Mouse (Mus musculus) lung, adult 2 months (tissue): Measurements from ENCODE around the gene Ddx5. TPM values are rescaled to one million over a fixed set of nuclear protein-coding genes. Genes with fewer than 3 reads are reported as not detected.
"Not testable (repeated sequence)": the region's sequence is repeated elsewhere in the genome, so short reads cannot be mapped to it uniquely, and the experiment has no call there.

ENCODE experiments used
- DNase-seq: peaks from one replicate; pipeline ENCODE4 v3.0.0; 2022
- H3K4me1 ChIP-seq: fragments of 200-500 bp; 2 replicates; pipeline ENCODE4 v1.6.1; 2011; ENCODE audit warnings: low read length; ENCODE audit not compliant: control insufficient read depth, insufficient read depth
- H3K4me3 ChIP-seq: fragments of 200-500 bp; replicated peaks from 2 replicates; pipeline ENCODE3; 2011; ENCODE audit warnings: low read depth, mild to moderate bottlenecking, control low read depth, low read length; ENCODE audit errors: extremely low read depth
- CTCF ChIP-seq: fragments of 200-500 bp; IDR thresholded peaks from 2 replicates; pipeline ENCODE4 v1.5.1; 2011; ENCODE audit warnings: mild to moderate bottlenecking, low read length, control low read depth; ENCODE audit not compliant: insufficient read depth
- POLR2A ChIP-seq: fragments of 200-500 bp; IDR thresholded peaks from 2 replicates; pipeline ENCODE4 v1.6.1; 2011; ENCODE audit warnings: low read depth, mild to moderate bottlenecking, control low read depth, low read length, borderline replicate concordance; ENCODE audit errors: extremely low read depth
- WGBS: fragments of 180-500 bp; shearing (Covaris S2); methylation state at CpG from one replicate; pipeline ENCODE4 v1.1.7; 2018; 5-methylcytosine and 5-hydroxymethylcytosine counted together
- polyA plus RNA-seq: library from polyadenylated mRNA; depleted of rRNA; stranded (reverse); fragments of >200 nt; gene quantifications from 2 replicates; pipeline ENCODE4 v1.2.3, GENCODE M21; 2012

Ddx5 gene
- polyA plus RNA-seq, 1 experiment, result 539 TPM

- H3K4me1 ChIP-seq, result peaks cover 6% of the 10 kb centered on the region
- no peak for DNase-seq
- TF ChIP-seq POLR2A (no peak), CTCF (no peak)
- WGBS, result 41% methylated on average over 9 of the region's 9 CpGs
- H3K4me3 ChIP-seq, result no peak overlapping the region
These were observed 29.4 kb upstream of the Ddx5 start for GRCm38 (mm10) chr11:106818341-106818740.

- Histone ChIP-seq H3K4me3 (no peak overlapping the region), H3K4me1 (peaks cover 6% of the 10 kb centered on the region)
- no peak for DNase-seq
- TF ChIP-seq CTCF (no peak), POLR2A (no peak)
- 77% methylated on average over 6 of the region's 6 CpGs for WGBS
These were observed 28.8 kb upstream of the Ddx5 start for GRCm38 (mm10) chr11:106817808-106818207.

GRCm38 (mm10) chr11:106817156-106817555 is 28.2 kb upstream of the Ddx5 start:
- WGBS, result 93% methylated on average over 3 of the region's 3 CpGs
- Histone ChIP-seq H3K4me1 (peaks cover 6% of the 10 kb centered on the region), H3K4me3 (no peak overlapping the region)
- TF ChIP-seq POLR2A (no peak), CTCF (no peak)
- no peak for DNase-seq

GRCm38 (mm10) chr11:106816316-106816715 is 27.3 kb upstream of the Ddx5 start:
- WGBS, result 79% methylated on average over 7 of the region's 7 CpGs
- no peak for DNase-seq
- TF ChIP-seq CTCF, result no peak
- TF ChIP-seq POLR2A, result no peak
- H3K4me1 ChIP-seq, result peaks cover 4% of the 10 kb centered on the region
- no peak overlapping the region for H3K4me3 ChIP-seq

- TF ChIP-seq POLR2A (no peak), CTCF (no peak)
- 72% methylated on average over 2 of the region's 2 CpGs for WGBS
- DNase-seq, result no peak
- Histone ChIP-seq H3K4me1 (0 out of 2 replicates have a peak, but pooled peaks cover under 1% of the 10 kb centered on the region), H3K4me3 (no peak overlapping the region)
These were observed 26.8 kb upstream of the Ddx5 start for GRCm38 (mm10) chr11:106815761-106816160.

GRCm38 (mm10) chr11:106815331-106815730 is 26.3 kb upstream of the Ddx5 start:
- no peak overlapping the region for H3K4me3 ChIP-seq
- TF ChIP-seq POLR2A, result no peak
- no peak for TF ChIP-seq CTCF
- WGBS, result 79% methylated on average over 2 of the region's 2 CpGs
- no peaks in the 10 kb centered on the region for H3K4me1 ChIP-seq
- DNase-seq, result no peak

GRCm38 (mm10) chr11:106814601-106815320 is 25.8 kb upstream of the Ddx5 start:
- no peak for TF ChIP-seq POLR2A
- no peak for DNase-seq
- no peak overlapping the region for H3K4me3 ChIP-seq
- WGBS, result 71% methylated on average over 14 of the region's 14 CpGs
- H3K4me1 ChIP-seq, result no peaks in the 10 kb centered on the region

GRCm38 (mm10) chr11:106812410-106813136 is 23.6 kb upstream of the Ddx5 start:
- TF ChIP-seq CTCF, result no peak
- no peak for TF ChIP-seq POLR2A
- Histone ChIP-seq H3K4me1 (no peaks in the 10 kb centered on the region), H3K4me3 (no peak overlapping the region)
- WGBS, result 86% methylated on average over 7 of the region's 7 CpGs
- no peak for DNase-seq

- WGBS, result 76% methylated on average over 1 of the region's 1 CpGs
- not testable (repeated sequence) for DNase-seq, H3K4me3 ChIP-seq
These were observed 18.5 kb upstream of the Ddx5 start for GRCm38 (mm10) chr11:106807442-106807841.

GRCm38 (mm10) chr11:106802069-106802627 is 13.2 kb upstream of the Ddx5 start:
- TF ChIP-seq POLR2A, result no peak
- TF ChIP-seq CTCF, result no peak
- DNase-seq, result no peak
- WGBS, result 76% methylated on average over 10 of the region's 10 CpGs
- Histone ChIP-seq H3K4me1 (no peaks in the 10 kb centered on the region), H3K4me3 (no peak overlapping the region)

More at GRCm38 (mm10) chr11:106807442-106807841, 18.5 kb upstream of the Ddx5 start:
- not testable (repeated sequence) for H3K4me1 ChIP-seq
